Mouse (Mus musculus) ES-E14 (cell line): ENCODE data around the gene Btbd2.

Experiments used
- CHD2 ChIP-seq: IDR thresholded peaks from 2 replicates; pipeline ENCODE4 v1.6.1; 2014; ENCODE audit warnings: mild to moderate bottlenecking, low read depth, low read length, inconsistent platforms
- HCFC1 ChIP-seq: IDR thresholded peaks from 2 replicates; pipeline ENCODE4 v1.6.1; 2012; ENCODE audit warnings: low read length, inconsistent platforms, borderline replicate concordance; ENCODE audit not compliant: insufficient read depth
- ZC3H11A ChIP-seq: IDR thresholded peaks from 2 replicates; pipeline ENCODE4 v1.6.1; 2012; ENCODE audit warnings: low read depth, mild to moderate bottlenecking, inconsistent platforms, low read length, borderline replicate concordance

DNA sequence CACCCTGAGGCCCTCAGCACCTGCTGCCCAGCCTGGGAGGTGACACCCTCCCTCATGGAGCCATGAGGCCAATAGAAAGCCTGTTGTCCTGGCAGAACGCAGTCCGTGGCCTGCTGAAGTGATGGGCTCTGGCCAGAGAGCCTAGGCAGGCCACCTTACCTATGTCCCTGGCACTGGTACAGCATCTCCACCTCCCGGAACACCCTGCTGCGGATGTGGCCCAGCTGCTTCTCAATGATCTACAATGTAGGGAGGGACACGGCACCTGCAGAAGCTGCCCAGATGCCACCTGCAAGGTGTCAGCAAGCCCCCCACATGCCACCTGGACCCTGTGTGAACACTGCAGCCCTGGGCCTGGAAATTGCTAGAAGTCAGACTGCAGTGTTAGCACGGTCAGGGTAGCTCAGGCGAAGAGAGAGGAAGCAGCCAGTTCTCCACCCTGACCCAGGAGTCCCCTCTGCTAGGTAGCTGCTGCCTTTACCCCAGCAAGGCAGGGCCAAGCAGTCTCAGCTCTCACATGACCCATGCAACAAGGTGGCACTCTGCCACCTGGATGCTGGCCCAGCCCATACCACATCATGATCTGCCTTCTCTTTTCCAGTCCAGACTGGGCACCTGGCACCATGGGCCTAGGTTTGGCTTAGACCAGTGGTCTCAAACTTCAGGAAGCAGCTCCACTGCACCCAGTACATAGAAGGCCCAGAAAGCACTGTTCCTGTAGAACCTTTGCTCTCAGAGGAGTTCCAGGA is 13.0 kb upstream of the Btbd2 start:
- TF ChIP-seq CHD2 (no peak), HCFC1 (no peak), ZC3H11A (no peak)
